Mouse (Mus musculus): ENCODE measurements around the gene Nudt3. TPM values are rescaled to one million over a fixed set of nuclear protein-coding genes. Genes with fewer than 3 reads are reported as not detected.

Gene Nudt3
- polyA plus RNA-seq, 1 experiment from 2014 or later = 70.2 TPM

DNA sequence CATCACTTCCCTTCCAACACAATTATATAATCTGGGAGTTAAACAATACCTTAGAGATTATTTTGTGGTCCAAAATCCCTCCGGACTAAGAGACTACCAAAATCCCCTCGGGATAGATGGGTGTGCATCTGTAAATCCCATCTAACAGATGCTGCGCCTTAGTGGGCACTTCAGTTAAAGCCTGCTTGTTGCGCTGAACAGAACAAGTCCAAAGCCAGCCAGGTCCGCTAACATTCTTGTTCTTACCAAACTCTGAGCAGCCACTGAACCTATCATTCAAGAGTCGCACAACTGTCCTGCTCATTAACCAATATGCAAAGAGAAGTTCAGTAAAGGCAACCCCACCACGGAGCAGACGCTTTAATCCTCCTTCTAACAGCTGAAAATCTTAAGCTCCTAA lies 2.1 kb downstream of the Nudt3 start:
- H3K9ac ChIP-seq (ENCODE audit: low read depth, low read length) = no peak overlapping the region; the same call in 1 of the 2 replicates

DNA sequence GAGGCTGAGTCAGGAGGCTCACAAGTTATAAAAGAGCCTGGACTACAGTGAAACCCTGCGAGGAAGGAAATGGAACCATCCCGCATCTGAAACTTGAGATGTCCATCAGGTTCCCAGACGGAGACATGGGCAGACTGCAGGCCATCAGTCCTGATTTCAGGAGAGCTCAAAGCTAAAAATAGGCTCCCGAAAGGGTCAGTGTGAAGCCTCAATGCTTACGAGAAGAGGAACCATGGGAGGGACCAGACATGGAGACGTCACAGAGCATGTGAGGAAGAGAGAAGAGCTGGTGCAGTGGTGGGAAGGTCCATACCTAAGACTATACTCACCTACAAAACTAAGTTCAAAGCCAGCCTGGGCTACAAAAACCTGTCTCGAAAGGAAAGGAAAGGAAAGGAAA lies 7.9 kb downstream of the Nudt3 start:
- WGBS = 55% methylated on average over 7 of the region's 7 CpGs

More for the DNA sequence above, 2.1 kb downstream of the Nudt3 start:
- 44% methylated on average over 8 of the region's 8 CpGs for WGBS
- DNase-seq (ENCODE audit: low spot score) = no peak
- Histone ChIP-seq H3K4me1 (replicated peaks; ENCODE audit: insufficient read depth, low read length) (peaks cover 11% of the 10 kb centered on the region; the same call in 1 of the 2 replicates), H3K4me3 (replicated peaks; ENCODE audit: low read depth, low read length) (peak overlapping the region; percentile 86), H3K27ac (no peak overlapping the region), H3K9me3 (replicated peaks; ENCODE audit: low read length) (no peaks in the 10 kb centered on the region), H3K4me2 (ENCODE audit: low read length) (peak overlapping the region; percentile 79), H3K27me3 (ENCODE audit: insufficient read depth, low read length) (no peaks in the 10 kb centered on the region), H3K36me3 (ENCODE audit: insufficient read depth, low read length) (0 out of 2 replicates have a peak, but pooled peaks cover 4% of the 10 kb centered on the region)
- no peak for TF ChIP-seq CTCF (IDR thresholded peaks at IDR 0.05; ENCODE audit: low read depth)
- ATAC-seq (replicated peaks; ENCODE audit: low FRiP score, low read depth) = no peak

DNA sequence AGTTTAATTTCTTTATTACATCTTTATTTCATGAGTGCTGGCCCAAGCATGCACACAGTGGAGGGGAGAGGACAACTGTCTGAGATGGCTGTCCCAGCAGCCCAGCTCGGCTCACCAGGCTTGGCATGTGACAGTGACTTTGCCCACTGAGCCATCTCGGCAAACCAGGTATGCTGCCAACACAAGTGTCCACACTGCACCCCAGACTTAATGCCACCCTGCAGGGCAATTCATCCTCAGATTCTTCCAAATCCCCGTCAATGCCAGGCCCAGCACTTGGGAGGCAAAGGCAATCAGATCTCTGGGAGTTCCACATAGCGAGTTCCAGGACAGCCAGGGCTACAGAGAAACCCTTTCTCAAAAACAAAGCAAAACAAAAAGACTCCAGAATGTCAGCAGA lies 10.3 kb downstream of the Nudt3 start:
- DNase-seq (ENCODE audit: low spot score) = no peak
- Histone ChIP-seq H3K36me3 (ENCODE audit: insufficient read depth, low read length) (0 out of 2 replicates have a peak, but pooled peaks cover 3% of the 10 kb centered on the region), H3K9me3 (replicated peaks; ENCODE audit: low read length) (no peaks in the 10 kb centered on the region), H3K4me3 (replicated peaks; ENCODE audit: low read depth, low read length) (no peak overlapping the region), H3K9ac (ENCODE audit: low read depth, low read length) (0 out of 2 replicates have a peak overlapping the region, but pooled peaks have one; percentile 8), H3K27ac (no peak overlapping the region), H3K4me1 (replicated peaks; ENCODE audit: insufficient read depth, low read length) (peaks cover 7% of the 10 kb centered on the region; the same call in 1 of the 2 replicates), H3K4me2 (ENCODE audit: low read length) (no peak overlapping the region), H3K27me3 (ENCODE audit: insufficient read depth, low read length) (no peaks in the 10 kb centered on the region)
- no peak for TF ChIP-seq CTCF (IDR thresholded peaks at IDR 0.05; ENCODE audit: low read depth)
- 84% methylated on average over 4 of the region's 4 CpGs for WGBS
- ATAC-seq (replicated peaks; ENCODE audit: low FRiP score, low read depth) = no peak

More for the DNA sequence above, 7.9 kb downstream of the Nudt3 start:
- Histone ChIP-seq H3K4me3 (replicated peaks; ENCODE audit: low read depth, low read length) (no peak overlapping the region), H3K27me3 (ENCODE audit: insufficient read depth, low read length) (no peaks in the 10 kb centered on the region), H3K9me3 (replicated peaks; ENCODE audit: low read length) (no peaks in the 10 kb centered on the region), H3K9ac (ENCODE audit: low read depth, low read length) (no peak overlapping the region), H3K27ac (no peak overlapping the region), H3K4me1 (replicated peaks; ENCODE audit: insufficient read depth, low read length) (peaks cover 7% of the 10 kb centered on the region; the same call in 1 of the 2 replicates), H3K36me3 (ENCODE audit: insufficient read depth, low read length) (0 out of 2 replicates have a peak, but pooled peaks cover 6% of the 10 kb centered on the region), H3K4me2 (ENCODE audit: low read length) (no peak overlapping the region)
- DNase-seq (ENCODE audit: low spot score) = no peak
- TF ChIP-seq CTCF (IDR thresholded peaks at IDR 0.05; ENCODE audit: low read depth) = no peak
- ATAC-seq (replicated peaks; ENCODE audit: low FRiP score, low read depth) = no peak

DNA sequence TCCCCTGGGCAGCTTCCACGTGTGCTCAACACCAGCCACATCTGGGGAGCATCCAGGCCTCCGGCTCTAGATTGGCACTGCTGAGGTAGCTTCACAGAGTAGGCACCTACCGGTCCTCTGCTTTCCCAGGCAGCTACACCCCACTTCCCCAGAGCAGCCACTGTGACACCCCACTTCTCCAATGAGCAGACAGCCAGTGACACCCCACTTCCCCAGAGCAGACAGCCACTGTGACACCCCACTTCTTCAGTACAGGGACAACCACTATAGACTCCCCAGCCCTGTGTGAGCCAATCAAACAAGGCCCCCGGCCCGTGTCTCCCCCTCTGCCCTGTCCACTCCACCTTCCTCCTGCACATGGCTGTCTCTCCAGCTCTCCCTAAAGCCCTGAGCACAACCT lies 11.3 kb downstream of the Nudt3 start:
- 0 out of 2 replicates have a peak, but pooled peaks cover 3% of the 10 kb centered on the region for H3K36me3 ChIP-seq (ENCODE audit: insufficient read depth, low read length)
- TF ChIP-seq CTCF (IDR thresholded peaks at IDR 0.05; ENCODE audit: low read depth) = no peak
- no peak for ATAC-seq (replicated peaks; ENCODE audit: low FRiP score, low read depth)
- H3K27ac ChIP-seq = no peak overlapping the region
- no peak overlapping the region for H3K9ac ChIP-seq (ENCODE audit: low read depth, low read length)
- no peaks in the 10 kb centered on the region for H3K27me3 ChIP-seq (ENCODE audit: insufficient read depth, low read length)
- H3K4me1 ChIP-seq (replicated peaks; ENCODE audit: insufficient read depth, low read length) = peaks cover 7% of the 10 kb centered on the region; the same call in 1 of the 2 replicates
- no peaks in the 10 kb centered on the region for H3K9me3 ChIP-seq (replicated peaks; ENCODE audit: low read length)
- no peak overlapping the region for H3K4me3 ChIP-seq (replicated peaks; ENCODE audit: low read depth, low read length)
- 87% methylated on average over 5 of the region's 5 CpGs for WGBS
- DNase-seq (ENCODE audit: low spot score) = no peak
- H3K4me2 ChIP-seq (ENCODE audit: low read length) = no peak overlapping the region

DNA sequence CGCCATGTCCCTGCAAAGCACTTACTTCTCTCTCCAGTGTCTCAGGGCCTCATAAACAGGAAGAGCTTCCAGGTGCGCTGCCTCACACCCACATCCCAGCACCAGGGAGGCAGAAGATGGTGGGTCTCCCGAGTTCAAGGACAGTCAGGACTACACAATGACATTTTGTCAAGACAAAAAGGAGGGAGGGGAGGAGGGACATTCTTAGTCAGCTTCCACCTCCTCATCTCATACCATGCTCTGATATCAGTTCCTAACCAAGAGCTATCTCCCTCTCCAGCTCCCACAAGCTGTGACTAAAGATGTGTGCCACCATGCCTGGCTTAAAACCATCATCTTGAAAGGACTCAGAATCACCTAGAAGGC lies 11.8 kb downstream of the Nudt3 start:
- Histone ChIP-seq H3K4me2 (ENCODE audit: low read length) (no peak overlapping the region), H3K27me3 (ENCODE audit: insufficient read depth, low read length) (no peaks in the 10 kb centered on the region), H3K4me3 (replicated peaks; ENCODE audit: low read depth, low read length) (no peak overlapping the region), H3K27ac (no peak overlapping the region), H3K9me3 (replicated peaks; ENCODE audit: low read length) (no peaks in the 10 kb centered on the region), H3K9ac (ENCODE audit: low read depth, low read length) (no peak overlapping the region), H3K36me3 (ENCODE audit: insufficient read depth, low read length) (0 out of 2 replicates have a peak, but pooled peaks cover 3% of the 10 kb centered on the region), H3K4me1 (replicated peaks; ENCODE audit: insufficient read depth, low read length) (peaks cover 7% of the 10 kb centered on the region; the same call in 1 of the 2 replicates)
- WGBS = 38% methylated on average over 3 of the region's 3 CpGs
- ATAC-seq (replicated peaks; ENCODE audit: low FRiP score, low read depth) (no peak), DNase-seq (ENCODE audit: low spot score) (no peak)
- TF ChIP-seq CTCF (IDR thresholded peaks at IDR 0.05; ENCODE audit: low read depth) = no peak

DNA sequence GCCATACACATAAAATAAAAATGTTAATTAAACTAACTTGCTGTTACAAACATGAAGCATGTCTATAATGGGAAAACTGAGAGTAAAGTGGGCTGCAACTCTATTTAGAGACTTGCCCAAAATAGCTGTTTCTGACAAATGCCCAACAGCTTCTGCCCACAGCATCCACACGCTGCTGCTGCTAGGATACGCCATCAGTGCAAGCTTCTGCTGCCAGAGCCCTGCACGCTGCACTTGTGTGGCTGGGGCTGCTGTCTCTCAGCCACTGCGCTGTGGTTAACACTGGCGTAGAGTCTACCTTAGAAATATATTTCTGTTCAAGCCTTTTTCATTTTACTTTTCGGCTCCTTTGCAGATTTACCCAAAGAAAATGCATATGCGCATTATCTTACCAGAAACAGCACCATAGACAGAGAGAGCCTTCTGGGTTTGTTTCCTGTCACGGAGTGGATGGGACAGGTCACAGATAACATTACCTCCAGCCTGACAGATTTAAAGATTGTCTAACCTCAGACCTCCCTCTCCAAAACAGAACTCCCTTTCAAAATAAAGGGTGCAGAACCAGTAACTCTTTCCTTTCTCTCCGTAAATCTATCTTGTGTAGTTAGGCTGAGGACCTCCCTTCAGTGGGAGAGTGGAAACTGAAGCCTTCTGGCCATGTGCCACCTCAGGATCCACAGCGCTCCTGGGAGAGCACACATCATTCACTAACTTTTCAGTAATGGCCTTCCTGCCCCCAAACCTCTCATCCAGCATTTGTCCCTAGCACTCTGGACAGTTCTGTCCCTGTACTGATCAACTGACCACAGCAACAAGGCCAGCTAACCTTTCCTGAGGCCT lies 12.4 kb downstream of the Nudt3 start:
- H3K9me3 ChIP-seq (replicated peaks; ENCODE audit: low read length) = no peaks in the 10 kb centered on the region
- ATAC-seq (replicated peaks; ENCODE audit: low FRiP score, low read depth) (no peak), DNase-seq (ENCODE audit: low spot score) (peak; percentile 39)
- TF ChIP-seq CTCF (IDR thresholded peaks at IDR 0.05; ENCODE audit: low read depth) = no peak
- H3K4me2 ChIP-seq (ENCODE audit: low read length) = no peak overlapping the region
- H3K27me3 ChIP-seq (ENCODE audit: insufficient read depth, low read length) = no peaks in the 10 kb centered on the region
- no peak overlapping the region for H3K27ac ChIP-seq
- peaks cover 7% of the 10 kb centered on the region; the same call in 1 of the 2 replicates for H3K4me1 ChIP-seq (replicated peaks; ENCODE audit: insufficient read depth, low read length)
- no peak overlapping the region for H3K9ac ChIP-seq (ENCODE audit: low read depth, low read length)
- 0 out of 2 replicates have a peak, but pooled peaks cover 3% of the 10 kb centered on the region for H3K36me3 ChIP-seq (ENCODE audit: insufficient read depth, low read length)
- WGBS = 68% methylated on average over 10 of the region's 10 CpGs
- H3K4me3 ChIP-seq (replicated peaks; ENCODE audit: low read depth, low read length) = no peak overlapping the region
